Mouse (Mus musculus) lung, postnatal 0 days (tissue): ENCODE results near the gene Nrip2. TPM values are rescaled to one million over a fixed set of nuclear protein-coding genes. Genes with fewer than 3 reads are reported as not detected.

ENCODE experiments used
- ATAC-seq: fragments of 200-750 bp; cut with Nextera tagmentation; 2 replicates; pipeline ENCODE4 v1.8.0; 2017; ENCODE audit warnings: moderate library complexity
- DNase-seq: peaks from one replicate; pipeline ENCODE4 v3.0.0-alpha.2; 2016; ENCODE audit warnings: low spot score
- H3K27ac ChIP-seq: fragments of 300-500 bp; sonication (generic); 2 replicates; pipeline ENCODE4 v1.5.1; 2014; ENCODE audit warnings: antibody characterized with exemption, mild to moderate bottlenecking, low read length, mixed read lengths
- H3K27me3 ChIP-seq: fragments of 300-500 bp; sonication (generic); replicated peaks from 2 replicates; pipeline ENCODE4 v1.6.1; 2014; ENCODE audit warnings: low read length, mixed read lengths; ENCODE audit not compliant: insufficient read depth
- H3K36me3 ChIP-seq: fragments of 300-500 bp; sonication (generic); 2 replicates; pipeline ENCODE4 v1.6.1; 2014; ENCODE audit warnings: low read length, mixed read lengths; ENCODE audit not compliant: insufficient read depth
- H3K4me1 ChIP-seq: fragments of 300-500 bp; sonication (generic); 2 replicates; pipeline ENCODE4 v1.6.1; 2014; ENCODE audit warnings: antibody characterized with exemption, low read depth, low read length, mixed read lengths; ENCODE audit not compliant: insufficient read depth
- H3K4me2 ChIP-seq: fragments of 300-500 bp; sonication (generic); replicated peaks from 2 replicates; pipeline ENCODE4 v1.6.1; 2014; ENCODE audit warnings: low read depth, mild to moderate bottlenecking, low read length, moderate library complexity, mixed read lengths
- H3K4me3 ChIP-seq: fragments of 300-500 bp; sonication (generic); 2 replicates; pipeline ENCODE4 v1.5.1; 2014; ENCODE audit warnings: low read depth, low read length
- H3K9ac ChIP-seq: fragments of 300-500 bp; sonication (generic); replicated peaks from 2 replicates; pipeline ENCODE4 v1.6.1; 2014; ENCODE audit warnings: low read depth, mild to moderate bottlenecking
- H3K9me3 ChIP-seq: fragments of 300-500 bp; sonication (generic); 2 replicates; pipeline ENCODE4 v1.6.1; 2016; ENCODE audit warnings: low read length, mixed read lengths
- CTCF ChIP-seq: IDR thresholded peaks from 2 replicates; pipeline ENCODE4 v1.5.1; 2016; ENCODE audit warnings: antibody characterized with exemption, mild to moderate bottlenecking
- EP300 ChIP-seq: IDR thresholded peaks from 2 replicates; pipeline ENCODE4 v1.6.1; 2016; ENCODE audit warnings: antibody characterized with exemption, mild to moderate bottlenecking, control low read depth
- WGBS: fragments of 180-500 bp; shearing (Covaris S2); extraction: QIAGEN DNeasy Blood & Tissue Kit; methylation state at CpG from one replicate; pipeline ENCODE4 v1.1.7; 2014; 5-methylcytosine and 5-hydroxymethylcytosine counted together
- polyA plus RNA-seq: library from polyadenylated mRNA; unstranded; fragments of >200 nt; fragmentation: Nextera tagmentation; extraction: Ambion mirVana; gene quantifications from 2 replicates; pipeline ENCODE4 v1.2.1, GENCODE M21; 2015

Nrip2 gene
- polyA plus RNA-seq, 1 experiment from 2014 or later, result 1.0 TPM

DNA sequence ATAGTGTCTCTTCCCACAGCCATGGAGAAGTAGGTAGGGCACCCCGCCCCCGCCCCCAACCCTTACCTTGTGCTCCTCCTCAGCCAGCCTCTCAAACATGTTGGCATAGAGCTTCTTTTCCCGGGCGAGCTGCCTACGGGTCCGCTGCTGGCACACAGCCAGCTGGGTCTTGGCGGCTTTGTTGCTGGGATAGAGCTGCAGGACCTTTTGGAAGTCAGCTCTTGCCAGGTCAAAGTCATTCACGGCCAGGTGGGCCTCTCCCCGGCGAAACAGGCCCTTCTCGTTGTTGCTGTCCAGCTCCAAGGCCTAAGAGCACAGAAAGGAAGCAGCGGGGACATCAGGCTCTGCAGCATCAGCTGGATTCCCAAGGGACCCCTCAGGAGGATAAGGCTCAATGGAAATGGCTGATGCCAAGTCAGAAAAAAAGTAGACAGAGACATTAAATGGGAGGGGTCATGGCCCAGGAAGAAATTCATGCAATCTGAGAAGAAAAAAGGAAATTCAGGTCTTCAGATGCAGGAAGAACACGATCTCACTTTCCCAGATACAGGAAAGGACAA is 33.3 kb downstream of the Nrip2 start:
- no peak overlapping the region for H3K4me2 ChIP-seq
- H3K4me1 ChIP-seq, result peaks cover 12% of the 10 kb centered on the region; the same call in 1 of the 2 replicates
- no peak overlapping the region for H3K27ac ChIP-seq
- 56% methylated on average over 13 of the region's 13 CpGs for WGBS
- H3K27me3 ChIP-seq, result no peaks in the 10 kb centered on the region
- no peak overlapping the region for H3K4me3 ChIP-seq
- no peak overlapping the region for H3K9ac ChIP-seq
- peaks cover 43% of the 10 kb centered on the region for H3K36me3 ChIP-seq
- DNase-seq (no peak), ATAC-seq (no peak)
- TF ChIP-seq CTCF (no peak), EP300 (no peak)
- no peaks in the 10 kb centered on the region for H3K9me3 ChIP-seq

DNA sequence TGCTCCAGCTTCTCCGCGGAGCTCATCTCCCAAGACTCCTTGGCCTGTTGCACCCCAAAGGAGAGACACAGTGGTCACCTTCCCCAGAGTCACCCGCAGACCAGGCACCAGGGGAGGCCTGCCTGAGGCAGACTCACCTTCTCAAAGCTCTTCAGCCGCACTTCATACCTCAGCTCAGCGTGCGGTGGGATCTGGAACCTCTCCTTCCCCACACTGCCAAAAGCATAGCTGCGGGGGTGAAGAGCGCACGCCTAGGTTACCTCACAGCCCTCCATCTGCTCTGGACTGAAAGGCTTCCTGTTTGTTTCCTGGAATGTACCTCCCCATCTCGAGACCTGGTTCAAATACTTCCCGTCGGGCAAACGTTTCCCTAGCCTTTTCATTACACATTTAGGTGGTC is 34.5 kb downstream of the Nrip2 start:
- no peaks in the 10 kb centered on the region for H3K9me3 ChIP-seq
- no peak overlapping the region for H3K4me3 ChIP-seq
- peaks cover 43% of the 10 kb centered on the region for H3K36me3 ChIP-seq
- no peak overlapping the region for H3K4me2 ChIP-seq
- ATAC-seq (no peak), DNase-seq (no peak)
- H3K27me3 ChIP-seq, result no peaks in the 10 kb centered on the region
- no peak overlapping the region for H3K27ac ChIP-seq
- WGBS, result 76% methylated on average over 11 of the region's 13 CpGs
- H3K9ac ChIP-seq, result no peak overlapping the region
- TF ChIP-seq EP300, result no peak
- TF ChIP-seq CTCF, result no peak
- peaks cover 12% of the 10 kb centered on the region; the same call in 1 of the 2 replicates for H3K4me1 ChIP-seq

DNA sequence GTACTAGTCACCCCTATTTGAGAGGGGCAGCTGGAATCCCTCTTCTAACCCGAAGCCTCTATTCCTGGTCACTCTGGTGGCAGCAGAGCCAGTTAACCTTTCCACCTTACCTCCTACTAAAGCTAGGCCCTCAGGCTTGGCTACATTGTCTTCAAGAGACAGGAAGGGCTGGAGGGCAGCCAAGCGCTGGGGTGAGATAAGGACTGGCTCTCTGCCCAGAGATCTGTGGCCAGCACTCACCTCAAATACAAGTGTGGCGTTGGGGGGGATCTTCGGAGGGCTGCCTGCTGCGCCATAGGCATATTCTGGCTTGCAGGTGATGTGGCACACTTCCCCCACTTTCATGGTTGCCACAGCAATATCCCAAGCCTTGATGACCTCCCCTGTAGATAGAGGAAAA is 36.4 kb downstream of the Nrip2 start:
- no peaks in the 10 kb centered on the region for H3K9me3 ChIP-seq
- H3K9ac ChIP-seq, result no peak overlapping the region
- H3K36me3 ChIP-seq, result peaks cover 31% of the 10 kb centered on the region
- peaks cover 12% of the 10 kb centered on the region; the same call in 1 of the 2 replicates for H3K4me1 ChIP-seq
- DNase-seq, result peak; percentile 86
- peak; percentile 4; the same call in 1 of the 2 replicates for ATAC-seq
- no peaks in the 10 kb centered on the region for H3K27me3 ChIP-seq
- H3K4me3 ChIP-seq, result no peak overlapping the region
- no peak overlapping the region for H3K4me2 ChIP-seq
- 19% methylated on average over 5 of the region's 5 CpGs for WGBS
- TF ChIP-seq EP300 (peak; percentile 63), CTCF (no peak)
- peak overlapping the region; percentile 1; the same call in 1 of the 2 replicates for H3K27ac ChIP-seq

DNA sequence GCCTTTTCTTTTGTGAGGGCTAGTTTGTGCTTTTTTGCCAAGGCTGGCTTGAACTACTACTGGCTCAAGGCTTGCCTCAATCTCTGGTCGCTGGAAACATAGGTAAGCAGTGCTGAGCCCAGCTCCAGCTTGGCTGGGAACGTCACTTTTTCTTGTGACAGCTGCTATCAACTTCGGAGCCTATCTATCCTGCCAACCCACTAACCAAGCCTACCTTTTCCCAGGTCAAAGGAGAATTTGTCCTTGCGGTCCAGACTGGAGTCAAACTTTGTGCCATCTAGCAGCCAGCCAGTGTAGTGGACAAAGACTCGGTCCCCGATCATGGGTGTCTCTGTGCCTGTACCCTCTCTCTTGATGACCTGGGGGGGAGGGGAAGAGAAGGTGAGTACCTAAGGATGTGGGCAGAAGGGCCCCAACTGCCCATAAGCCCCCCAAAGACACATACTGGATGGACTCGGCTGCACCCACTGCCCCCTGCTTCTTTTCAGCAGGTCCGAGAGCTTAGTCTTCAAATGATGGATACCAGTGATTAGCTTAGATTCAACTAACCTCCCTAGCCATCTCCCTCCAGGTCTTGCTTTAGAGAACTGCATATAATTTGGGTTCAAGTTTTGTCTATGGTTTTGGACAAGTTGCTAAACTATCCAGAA is 37.4 kb downstream of the Nrip2 start:
- WGBS, result 82% methylated on average over 8 of the region's 8 CpGs
- Histone ChIP-seq H3K4me1 (peaks cover 12% of the 10 kb centered on the region; the same call in 1 of the 2 replicates), H3K9ac (no peak overlapping the region), H3K9me3 (no peaks in the 10 kb centered on the region), H3K27me3 (no peaks in the 10 kb centered on the region), H3K4me2 (peak overlapping the region; percentile 92), H3K27ac (no peak overlapping the region), H3K4me3 (no peak overlapping the region), H3K36me3 (peaks cover 26% of the 10 kb centered on the region)
- ATAC-seq (no peak), DNase-seq (no peak)
- TF ChIP-seq EP300 (no peak), CTCF (no peak)

DNA sequence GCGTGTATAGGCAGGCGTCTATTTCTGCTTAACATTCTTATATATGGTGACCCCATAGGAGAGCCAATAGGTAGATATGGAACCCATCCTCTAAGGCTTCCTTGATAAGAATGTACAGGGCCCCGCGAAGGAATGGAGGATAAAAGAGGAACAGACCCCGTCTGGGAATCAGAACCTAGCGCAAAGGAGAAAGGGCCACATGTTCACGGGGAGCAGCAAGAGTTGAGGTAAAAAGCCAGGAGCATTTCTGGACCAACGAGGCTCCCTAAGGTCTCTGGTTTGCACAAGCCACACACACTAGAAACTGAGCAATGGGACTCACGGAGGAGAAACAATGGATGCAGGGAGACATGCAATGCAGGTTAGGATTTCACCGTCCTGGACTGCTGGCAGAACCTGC is 38.2 kb downstream of the Nrip2 start:
- Histone ChIP-seq H3K4me1 (peaks cover 12% of the 10 kb centered on the region; the same call in 1 of the 2 replicates), H3K9me3 (no peaks in the 10 kb centered on the region), H3K4me2 (peak overlapping the region; percentile 92), H3K27ac (peak overlapping the region; percentile 95), H3K9ac (peak overlapping the region; percentile 80), H3K4me3 (peak overlapping the region; percentile 87), H3K36me3 (peaks cover 24% of the 10 kb centered on the region), H3K27me3 (no peaks in the 10 kb centered on the region)
- TF ChIP-seq EP300 (no peak), CTCF (no peak)
- whole genome bisulfite sequencing, result 7% methylated on average over 10 of the region's 10 CpGs
- DNase-seq (no peak), ATAC-seq (no peak)

DNA sequence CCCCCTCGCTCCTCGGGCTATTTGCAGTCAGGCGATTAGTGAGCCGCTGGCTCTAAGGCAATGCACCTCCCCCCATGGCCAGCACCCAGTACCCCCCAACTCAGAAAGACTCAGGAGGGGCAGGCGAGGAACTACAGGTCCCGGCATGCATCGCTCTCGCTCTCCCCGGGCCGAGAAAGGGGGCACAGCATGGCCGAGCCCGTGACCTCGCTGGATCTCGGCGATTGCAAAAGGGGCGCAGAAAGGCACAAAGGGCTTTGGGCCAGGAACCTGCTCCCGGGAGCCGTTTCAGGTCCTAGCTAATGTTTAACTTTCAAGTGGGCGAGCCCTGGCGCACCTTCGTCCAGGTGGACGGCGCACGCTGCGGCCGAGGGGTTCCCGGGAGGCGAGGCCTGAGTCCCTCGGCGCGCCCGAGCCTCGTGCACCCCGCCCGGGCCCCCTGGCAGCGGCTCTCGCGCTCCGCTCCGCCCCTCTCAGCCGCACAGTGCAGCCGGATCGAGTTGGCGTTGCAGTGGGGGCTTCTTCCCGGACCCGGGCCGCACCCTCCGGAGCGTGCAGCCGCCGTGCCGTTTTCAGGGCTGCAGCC is 38.7 kb downstream of the Nrip2 start:
- peak; percentile 87 for DNase-seq
- no peak for TF ChIP-seq EP300
- TF ChIP-seq CTCF, result no peak
- H3K4me2 ChIP-seq, result peak overlapping the region; percentile 92
- H3K27me3 ChIP-seq, result no peaks in the 10 kb centered on the region
- peak overlapping the region; percentile 95 for H3K27ac ChIP-seq
- no peaks in the 10 kb centered on the region for H3K9me3 ChIP-seq
- H3K36me3 ChIP-seq, result peaks cover 18% of the 10 kb centered on the region
- under 1% methylated on average over 44 of the region's 52 CpGs for WGBS
- ATAC-seq, result peak; percentile 75
- peak overlapping the region; percentile 80 for H3K9ac ChIP-seq
- H3K4me1 ChIP-seq, result peaks cover 12% of the 10 kb centered on the region; the same call in 1 of the 2 replicates
- peak overlapping the region; percentile 87 for H3K4me3 ChIP-seq
